9 mouse cellular contexts compared by ENCODE assay signal in genomic region chr2:71542816-71543301, GRCm38 (mm10). TPM values are rescaled to one million over a fixed set of nuclear protein-coding genes. Genes with fewer than 3 reads are reported as not detected.
DNase-seq lines count a peak whose midpoint lies in the region; ATAC-seq lines count a peak whose summit lies in the region.
"Had no signal": no experiment of that assay in that cellular context is flagged by ENCODE, and none has a peak within 500 bp of the region (broad histone marks: within the 10 kb centered on the region; RNA-seq: fewer than 3 reads in every experiment).

No protein-coding gene starts in this region.

- H3K36me3 ChIP-seq in heart, embryonic 13.5 days = no peaks in the 10 kb centered on the region
- no peaks in the 10 kb centered on the region for H3K36me3 ChIP-seq in liver, embryonic 12.5 days
- no peaks in the 10 kb centered on the region for H3K36me3 ChIP-seq in stomach, embryonic 15.5 days

- peak overlapping the region; percentile 37 for H3K4me3 ChIP-seq in heart, embryonic 13.5 days
- peak overlapping the region; percentile 15 for H3K4me3 ChIP-seq in liver, embryonic 12.5 days
- H3K4me3 ChIP-seq in stomach, embryonic 15.5 days (replicated peaks) = peak overlapping the region; percentile 23; the same call in 1 of the 2 replicates

- DNase-seq in kidney, adult 18-20 months = peak; percentile 38
- no peak for DNase-seq in kidney, adult 8-10 months
- DNase-seq in adrenal gland, postnatal 10 days = peak; percentile 67
- DNase-seq in gastrocnemius, postnatal 25 days = no peak
- no peak for DNase-seq in ovary, adult 18-20 months (ENCODE audit: low spot score)

- peak overlapping the region; percentile 59 for H3K4me2 ChIP-seq in heart, embryonic 13.5 days
- peak overlapping the region; percentile 42 for H3K4me2 ChIP-seq in liver, embryonic 12.5 days
- peak overlapping the region; percentile 41 for H3K4me2 ChIP-seq in stomach, embryonic 15.5 days

- peaks cover 95% of the 10 kb centered on the region for H3K27me3 ChIP-seq in heart, embryonic 13.5 days (replicated peaks)
- H3K27me3 ChIP-seq in liver, embryonic 12.5 days (replicated peaks) = peaks cover 97% of the 10 kb centered on the region
- H3K27me3 ChIP-seq in stomach, embryonic 15.5 days (replicated peaks) = peaks cover 85% of the 10 kb centered on the region

- WGBS in heart, embryonic 13.5 days = under 1% methylated on average over 30 of the region's 30 CpGs
- WGBS in liver, embryonic 12.5 days (ENCODE audit: insufficient replicate concordance) = 1% methylated on average over 29 of the region's 30 CpGs
- WGBS in stomach, embryonic 15.5 days = under 1% methylated on average over 23 of the region's 30 CpGs

- H3K4me1 ChIP-seq in heart, embryonic 13.5 days = peaks cover 56% of the 10 kb centered on the region
- H3K4me1 ChIP-seq in liver, embryonic 12.5 days = peaks cover 55% of the 10 kb centered on the region
- H3K4me1 ChIP-seq in stomach, embryonic 15.5 days = peaks cover 42% of the 10 kb centered on the region

- H3K9ac ChIP-seq in heart, embryonic 13.5 days = no peak overlapping the region
- H3K9ac ChIP-seq in liver, embryonic 12.5 days = no peak overlapping the region
- H3K9ac ChIP-seq in stomach, embryonic 15.5 days = no peak overlapping the region
- H3K9ac ChIP-seq: liver, embryonic 14.5 days had no signal

- H3K9me3 ChIP-seq in heart, embryonic 13.5 days = no peaks in the 10 kb centered on the region
- no peaks in the 10 kb centered on the region for H3K9me3 ChIP-seq in liver, embryonic 12.5 days (replicated peaks)
- no peaks in the 10 kb centered on the region for H3K9me3 ChIP-seq in stomach, embryonic 15.5 days

- peak; percentile 29; the same call in 1 of the 2 replicates for ATAC-seq in heart, embryonic 13.5 days (ENCODE audit: extremely low read depth, insufficient number of reproducible peaks, low FRiP score, low TSS enrichment)
- peak; percentile 33; the same call in 1 of the 2 replicates for ATAC-seq in liver, embryonic 12.5 days
- ATAC-seq in stomach, embryonic 15.5 days (ENCODE audit: insufficient read depth, low FRiP score, low read depth) = peak; percentile 56

- no peak overlapping the region for H3K27ac ChIP-seq in heart, embryonic 13.5 days (replicated peaks)
- no peak overlapping the region for H3K27ac ChIP-seq in liver, embryonic 12.5 days
- no peak overlapping the region for H3K27ac ChIP-seq in stomach, embryonic 15.5 days
- H3K27ac ChIP-seq: liver, embryonic 14.5 days had no signal

RNA-seq across cellular contexts. Expression of gene Dlx2, which starts 3.7 kb away (rescaled TPM):
- total RNA-seq in adrenal gland, postnatal 10 days (2021) = under 1 TPM; 0.09 to 0.24 TPM
- polyA plus RNA-seq in heart, embryonic 13.5 days (2015; fragmentation: Nextera tagmentation; extraction: Ambion mirVana) = 0.09 and 0.33 TPM in 2 replicates
- 0.08 and 0.12 TPM in 2 replicates for polyA plus RNA-seq in liver, embryonic 12.5 days (2016; fragmentation: Nextera tagmentation; extraction: Ambion mirVana)
- polyA plus RNA-seq in stomach, embryonic 15.5 days (2015; fragmentation: Nextera tagmentation; extraction: Ambion mirVana) = 3.9 and 4.2 TPM in 2 replicates
- not detected for total RNA-seq in gastrocnemius, postnatal 25 days (2021)

RNA-seq across cellular contexts. Expression of gene Dlx1, which starts 14.9 kb away (rescaled TPM):
- total RNA-seq in adrenal gland, postnatal 10 days (2021) = under 1 TPM; 0.24 to 0.45 TPM
- polyA plus RNA-seq in heart, embryonic 13.5 days (2015; fragmentation: Nextera tagmentation; extraction: Ambion mirVana) = 0.29 and 0.60 TPM in 2 replicates
- polyA plus RNA-seq in liver, embryonic 12.5 days (2016; fragmentation: Nextera tagmentation; extraction: Ambion mirVana) = 0.19 and 0.23 TPM in 2 replicates
- polyA plus RNA-seq in stomach, embryonic 15.5 days (2015; fragmentation: Nextera tagmentation; extraction: Ambion mirVana) = 10.3 and 11.3 TPM in 2 replicates
- total RNA-seq in gastrocnemius, postnatal 25 days (2021) = under 1 TPM in 1 of 2 experiments, not detected in 1; 0.13 TPM

Comparison
In these comparisons a context has a peak if more than half of its experiments do, and no peak if none do; other contexts are left out.
1. DNase-seq: peak in kidney, adult 18-20 months (single experiment) and adrenal gland, postnatal 10 days (single experiment); none in kidney, adult 8-10 months (0 of 2), gastrocnemius, postnatal 25 days (single experiment) and ovary, adult 18-20 months (single experiment).
2. Peak in every context shown above with its lines, with median percentiles within 50 percentile points of each other: ATAC-seq, H3K4me2 ChIP-seq and H3K4me3 ChIP-seq.